Mouse (Mus musculus): Measurements from ENCODE around the gene Il1rapl1. TPM values are rescaled to one million over a fixed set of nuclear protein-coding genes. Genes with fewer than 3 reads are reported as not detected.

Il1rapl1 gene
- polyA plus RNA-seq, 1 experiment from 2014 or later: 0.69 TPM

GRCm38 (mm10) chrX:88072741-88073419 lies 42.6 kb downstream of the Il1rapl1 start:
- no peak overlapping the region for H3K27ac ChIP-seq
- 46% methylated on average over 7 of the region's 7 CpGs for WGBS
- ATAC-seq (ENCODE audit: insufficient number of reproducible peaks, insufficient read depth, low FRiP score, low TSS enrichment, low read depth): no peak
- H3K4me1 ChIP-seq (replicated peaks): no peaks in the 10 kb centered on the region
- H3K36me3 ChIP-seq: no peaks in the 10 kb centered on the region
- H3K4me2 ChIP-seq: no peak overlapping the region
- no peak overlapping the region for H3K9ac ChIP-seq (replicated peaks)
- H3K9me3 ChIP-seq: no peaks in the 10 kb centered on the region
- H3K27me3 ChIP-seq: no peaks in the 10 kb centered on the region
- H3K4me3 ChIP-seq (replicated peaks): no peak overlapping the region

GRCm38 (mm10) chrX:88070368-88070767 lies 45.1 kb downstream of the Il1rapl1 start:
- WGBS: 76% methylated on average over 3 of the region's 3 CpGs
- no peaks in the 10 kb centered on the region for H3K36me3 ChIP-seq
- no peaks in the 10 kb centered on the region for H3K4me1 ChIP-seq (replicated peaks)
- no peak overlapping the region for H3K27ac ChIP-seq
- no peak overlapping the region for H3K9ac ChIP-seq (replicated peaks)
- no peak overlapping the region for H3K4me2 ChIP-seq
- ATAC-seq (ENCODE audit: insufficient number of reproducible peaks, insufficient read depth, low FRiP score, low TSS enrichment, low read depth): no peak
- no peaks in the 10 kb centered on the region for H3K27me3 ChIP-seq
- H3K9me3 ChIP-seq: no peaks in the 10 kb centered on the region
- no peak overlapping the region for H3K4me3 ChIP-seq (replicated peaks)

- 90% methylated on average over 1 of the region's 1 CpGs for WGBS
- Histone ChIP-seq H3K9ac (replicated peaks) (no peak overlapping the region), H3K36me3 (no peaks in the 10 kb centered on the region), H3K27ac (no peak overlapping the region), H3K27me3 (no peaks in the 10 kb centered on the region), H3K4me3 (replicated peaks) (no peak overlapping the region), H3K4me2 (no peak overlapping the region), H3K9me3 (no peaks in the 10 kb centered on the region), H3K4me1 (replicated peaks) (no peaks in the 10 kb centered on the region)
- no peak for ATAC-seq (ENCODE audit: insufficient number of reproducible peaks, insufficient read depth, low FRiP score, low TSS enrichment, low read depth)
Measured at GRCm38 (mm10) chrX:88043556-88043955, 71.9 kb downstream of the Il1rapl1 start.

- Histone ChIP-seq H3K4me1 (replicated peaks) (no peaks in the 10 kb centered on the region), H3K9me3 (no peaks in the 10 kb centered on the region), H3K36me3 (no peaks in the 10 kb centered on the region), H3K27ac (no peak overlapping the region), H3K4me2 (no peak overlapping the region), H3K4me3 (replicated peaks) (no peak overlapping the region), H3K9ac (replicated peaks) (no peak overlapping the region), H3K27me3 (no peaks in the 10 kb centered on the region)
- no peak for ATAC-seq (ENCODE audit: insufficient number of reproducible peaks, insufficient read depth, low FRiP score, low TSS enrichment, low read depth)
- 46% methylated on average over 1 of the region's 1 CpGs for WGBS
Measured at GRCm38 (mm10) chrX:88038984-88039383, 76.5 kb downstream of the Il1rapl1 start.

GRCm38 (mm10) chrX:87897172-87897571 lies 218.3 kb downstream of the Il1rapl1 start:
- H3K4me3 ChIP-seq (replicated peaks): no peak overlapping the region
- no peak overlapping the region for H3K4me2 ChIP-seq
- no peak for ATAC-seq (ENCODE audit: insufficient number of reproducible peaks, insufficient read depth, low FRiP score, low TSS enrichment, low read depth)
- no peaks in the 10 kb centered on the region for H3K9me3 ChIP-seq
- no peaks in the 10 kb centered on the region for H3K4me1 ChIP-seq (replicated peaks)
- H3K27me3 ChIP-seq: no peaks in the 10 kb centered on the region
- 50% methylated on average over 1 of the region's 1 CpGs for WGBS
- H3K27ac ChIP-seq: no peak overlapping the region
- no peaks in the 10 kb centered on the region for H3K36me3 ChIP-seq
- H3K9ac ChIP-seq (replicated peaks): no peak overlapping the region

GRCm38 (mm10) chrX:87891916-87892315 lies 223.5 kb downstream of the Il1rapl1 start:
- Histone ChIP-seq H3K4me2 (no peak overlapping the region), H3K9ac (replicated peaks) (no peak overlapping the region), H3K27me3 (no peaks in the 10 kb centered on the region), H3K4me3 (replicated peaks) (no peak overlapping the region), H3K27ac (no peak overlapping the region), H3K4me1 (replicated peaks) (no peaks in the 10 kb centered on the region), H3K9me3 (no peaks in the 10 kb centered on the region), H3K36me3 (no peaks in the 10 kb centered on the region)
- no peak for ATAC-seq (ENCODE audit: insufficient number of reproducible peaks, insufficient read depth, low FRiP score, low TSS enrichment, low read depth)

GRCm38 (mm10) chrX:87854107-87854506 lies 261.3 kb downstream of the Il1rapl1 start:
- 79% methylated on average over 2 of the region's 2 CpGs for WGBS
- no peak for ATAC-seq (ENCODE audit: insufficient number of reproducible peaks, insufficient read depth, low FRiP score, low TSS enrichment, low read depth)
- Histone ChIP-seq H3K36me3 (no peaks in the 10 kb centered on the region), H3K27ac (no peak overlapping the region), H3K4me1 (replicated peaks) (no peaks in the 10 kb centered on the region), H3K9ac (replicated peaks) (no peak overlapping the region), H3K9me3 (no peaks in the 10 kb centered on the region), H3K27me3 (no peaks in the 10 kb centered on the region), H3K4me2 (no peak overlapping the region), H3K4me3 (replicated peaks) (no peak overlapping the region)

- H3K9ac ChIP-seq (replicated peaks): no peak overlapping the region
- no peak overlapping the region for H3K4me2 ChIP-seq
- H3K9me3 ChIP-seq: no peaks in the 10 kb centered on the region
- H3K36me3 ChIP-seq: no peaks in the 10 kb centered on the region
- no peaks in the 10 kb centered on the region for H3K4me1 ChIP-seq (replicated peaks)
- no peak overlapping the region for H3K4me3 ChIP-seq (replicated peaks)
- no peak overlapping the region for H3K27ac ChIP-seq
- no peaks in the 10 kb centered on the region for H3K27me3 ChIP-seq
- no peak for ATAC-seq (ENCODE audit: insufficient number of reproducible peaks, insufficient read depth, low FRiP score, low TSS enrichment, low read depth)
Measured at GRCm38 (mm10) chrX:87813884-87814283, 301.6 kb downstream of the Il1rapl1 start.

GRCm38 (mm10) chrX:87807717-87808116 lies 307.7 kb downstream of the Il1rapl1 start:
- Histone ChIP-seq H3K27me3 (no peaks in the 10 kb centered on the region), H3K4me1 (replicated peaks) (no peaks in the 10 kb centered on the region), H3K36me3 (no peaks in the 10 kb centered on the region), H3K4me2 (no peak overlapping the region), H3K4me3 (replicated peaks) (no peak overlapping the region), H3K9ac (replicated peaks) (no peak overlapping the region), H3K27ac (no peak overlapping the region), H3K9me3 (no peaks in the 10 kb centered on the region)
- ATAC-seq (ENCODE audit: insufficient number of reproducible peaks, insufficient read depth, low FRiP score, low TSS enrichment, low read depth): no peak
- WGBS: 68% methylated on average over 1 of the region's 1 CpGs

GRCm38 (mm10) chrX:87793011-87793410 lies 322.4 kb downstream of the Il1rapl1 start:
- Histone ChIP-seq H3K27ac (no peak overlapping the region), H3K4me3 (replicated peaks) (no peak overlapping the region), H3K27me3 (no peaks in the 10 kb centered on the region), H3K4me2 (no peak overlapping the region), H3K4me1 (replicated peaks) (no peaks in the 10 kb centered on the region), H3K36me3 (no peaks in the 10 kb centered on the region), H3K9ac (replicated peaks) (no peak overlapping the region), H3K9me3 (no peaks in the 10 kb centered on the region)
- ATAC-seq (ENCODE audit: insufficient number of reproducible peaks, insufficient read depth, low FRiP score, low TSS enrichment, low read depth): no peak

GRCm38 (mm10) chrX:87710589-87710988 lies 404.9 kb downstream of the Il1rapl1 start:
- no peaks in the 10 kb centered on the region for H3K36me3 ChIP-seq
- H3K4me3 ChIP-seq (replicated peaks): no peak overlapping the region
- WGBS: 75% methylated on average over 2 of the region's 2 CpGs
- ATAC-seq (ENCODE audit: insufficient number of reproducible peaks, insufficient read depth, low FRiP score, low TSS enrichment, low read depth): no peak
- H3K4me2 ChIP-seq: no peak overlapping the region
- H3K9ac ChIP-seq (replicated peaks): no peak overlapping the region
- H3K27me3 ChIP-seq: no peaks in the 10 kb centered on the region
- no peaks in the 10 kb centered on the region for H3K4me1 ChIP-seq (replicated peaks)
- no peaks in the 10 kb centered on the region for H3K9me3 ChIP-seq
- no peak overlapping the region for H3K27ac ChIP-seq

GRCm38 (mm10) chrX:87663856-87664255 lies 451.6 kb downstream of the Il1rapl1 start:
- WGBS: 85% methylated on average over 1 of the region's 1 CpGs
- Histone ChIP-seq H3K4me1 (replicated peaks) (no peaks in the 10 kb centered on the region), H3K36me3 (no peaks in the 10 kb centered on the region), H3K9ac (replicated peaks) (no peak overlapping the region), H3K27me3 (no peaks in the 10 kb centered on the region), H3K27ac (no peak overlapping the region), H3K4me2 (no peak overlapping the region), H3K9me3 (no peaks in the 10 kb centered on the region), H3K4me3 (replicated peaks) (no peak overlapping the region)
- ATAC-seq (ENCODE audit: insufficient number of reproducible peaks, insufficient read depth, low FRiP score, low TSS enrichment, low read depth): no peak
